Mouse (Mus musculus) neural tube, embryonic 12.5 days (tissue): ENCODE measurements around the gene Tut4. TPM values are rescaled to one million over a fixed set of nuclear protein-coding genes. Genes with fewer than 3 reads are reported as not detected.

ENCODE experiments used
- ATAC-seq: fragments of 200-750 bp; cut with Nextera tagmentation; 2 replicates; pipeline ENCODE4 v1.8.0; 2017; ENCODE audit warnings: low read depth, mild to moderate bottlenecking, moderate TSS enrichment, moderate library complexity; ENCODE audit not compliant: low FRiP score
- H3K27ac ChIP-seq: fragments of 300-500 bp; sonication (generic); 2 replicates; pipeline ENCODE4 v1.5.1; 2016
- H3K27me3 ChIP-seq: fragments of 300-500 bp; sonication (generic); replicated peaks from 2 replicates; pipeline ENCODE4 v1.6.1; 2016; ENCODE audit warnings: mild to moderate bottlenecking
- H3K36me3 ChIP-seq: fragments of 300-500 bp; sonication (generic); 2 replicates; pipeline ENCODE4 v1.6.1; 2016; ENCODE audit warnings: mild to moderate bottlenecking
- H3K4me1 ChIP-seq: fragments of 300-500 bp; sonication (generic); 2 replicates; pipeline ENCODE4 v1.6.1; 2016
- H3K4me2 ChIP-seq: fragments of 300-500 bp; sonication (generic); replicated peaks from 2 replicates; pipeline ENCODE4 v1.6.1; 2016; ENCODE audit warnings: mild to moderate bottlenecking
- H3K4me3 ChIP-seq: fragments of 300-500 bp; sonication (generic); 2 replicates; pipeline ENCODE4 v1.5.1; 2016
- H3K9ac ChIP-seq: fragments of 300-500 bp; sonication (generic); 2 replicates; pipeline ENCODE4 v1.6.1; 2016; ENCODE audit warnings: mild to moderate bottlenecking
- H3K9me3 ChIP-seq: fragments of 300-500 bp; sonication (generic); 2 replicates; pipeline ENCODE4 v1.6.1; 2016; ENCODE audit warnings: mild to moderate bottlenecking
- WGBS: fragments of 180-500 bp; shearing (Covaris S2); methylation state at CpG from one replicate; pipeline ENCODE4 v1.1.7; 2016; 5-methylcytosine and 5-hydroxymethylcytosine counted together
- polyA plus RNA-seq: library from polyadenylated mRNA; unstranded; fragments of >200 nt; fragmentation: Nextera tagmentation; extraction: Ambion mirVana; gene quantifications from 2 replicates; pipeline ENCODE4 v1.2.1, GENCODE M21; 2016

Gene Tut4
- polyA plus RNA-seq, result 85.1 TPM in 2 replicates

GRCm38 (mm10) chr4:108459231-108460155 lies at the start of gene Tut4:
TSS of gene Tut4 (plus strand) at chr4:108459426.
- Histone ChIP-seq H3K9me3 (no peaks in the 10 kb centered on the region), H3K4me3 (peak within 1 kb of the TSS; percentile 79), H3K36me3 (peaks cover 4% of the 10 kb centered on the region; the same call in 1 of the 2 replicates), H3K27ac (peak within 1 kb of the TSS; percentile 96), H3K4me1 (peaks cover 10% of the 10 kb centered on the region; the same call in 1 of the 2 replicates), H3K9ac (peak within 1 kb of the TSS; percentile 92), H3K4me2 (peak within 1 kb of the TSS; percentile 79), H3K27me3 (no peaks in the 10 kb centered on the region)
- ATAC-seq, result peak; percentile 90
- under 1% methylated on average over 96 of the region's 97 CpGs for WGBS

- Histone ChIP-seq H3K36me3 (no peaks in the 10 kb centered on the region), H3K27ac (no peak overlapping the region), H3K9ac (no peak overlapping the region), H3K4me3 (no peak overlapping the region), H3K27me3 (no peaks in the 10 kb centered on the region), H3K4me1 (no peaks in the 10 kb centered on the region), H3K9me3 (no peaks in the 10 kb centered on the region), H3K4me2 (no peak overlapping the region)
- 85% methylated on average over 2 of the region's 2 CpGs for WGBS
- ATAC-seq, result no peak
These were observed 34.6 kb upstream of the Tut4 start for GRCm38 (mm10) chr4:108424587-108424986.

DNA sequence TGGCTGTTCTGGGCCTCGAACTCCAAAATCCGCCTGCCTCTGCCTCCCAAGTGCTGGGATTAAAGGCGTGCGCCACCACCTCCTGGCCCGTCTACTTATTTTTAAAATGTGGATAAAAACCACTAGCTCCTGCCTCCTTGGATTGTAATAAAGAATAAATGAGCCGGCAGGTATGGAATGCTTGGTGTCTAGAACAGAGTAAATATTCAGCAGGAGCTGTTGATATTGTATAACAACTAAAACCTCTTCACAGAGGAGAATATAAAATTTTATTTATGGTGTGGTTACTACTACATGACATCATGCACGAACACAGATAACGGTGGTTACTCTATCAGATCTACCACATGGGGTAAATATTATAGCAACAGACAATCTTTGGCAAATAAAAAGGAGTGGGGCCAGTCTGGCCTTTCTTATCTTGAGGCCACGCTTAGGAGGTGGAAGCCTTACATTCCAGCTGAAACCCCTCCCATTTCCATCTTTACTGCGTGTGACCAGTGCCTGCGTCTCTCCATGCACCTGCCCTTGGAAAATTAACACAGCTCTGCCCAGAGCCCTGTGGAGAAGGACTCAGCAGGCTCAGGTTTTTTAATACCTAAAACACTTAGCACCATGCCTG lies 31.4 kb upstream of the Tut4 start:
- no peak overlapping the region for H3K27ac ChIP-seq

DNA sequence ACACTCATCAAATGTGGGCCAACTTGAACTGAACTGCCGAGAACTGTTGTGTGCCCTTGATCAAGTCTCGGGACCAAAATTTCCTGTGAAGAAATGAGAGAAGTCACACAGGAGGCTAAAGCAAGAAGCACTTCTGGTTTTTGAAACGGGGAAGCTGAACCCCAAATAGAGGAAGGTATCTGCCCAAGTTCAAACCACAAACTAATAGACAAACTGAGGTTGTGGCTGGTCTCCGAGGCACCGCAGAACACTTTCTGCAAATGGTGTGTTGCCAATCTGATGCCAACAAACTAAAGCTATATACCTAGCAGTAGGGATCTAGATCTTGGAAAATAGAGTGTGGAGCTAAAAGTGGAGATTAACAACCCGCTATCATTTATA lies 30.9 kb upstream of the Tut4 start:
- no peaks in the 10 kb centered on the region for H3K9me3 ChIP-seq
- no peak overlapping the region for H3K9ac ChIP-seq
- WGBS, result 96% methylated on average over 6 of the region's 6 CpGs
- H3K4me3 ChIP-seq, result no peak overlapping the region
- no peak for ATAC-seq
- no peak overlapping the region for H3K27ac ChIP-seq
- H3K4me1 ChIP-seq, result peaks cover 25% of the 10 kb centered on the region
- H3K4me2 ChIP-seq, result no peak overlapping the region
- no peaks in the 10 kb centered on the region for H3K27me3 ChIP-seq
- H3K36me3 ChIP-seq, result no peaks in the 10 kb centered on the region

More for the DNA sequence above, 31.4 kb upstream of the Tut4 start:
- H3K9ac ChIP-seq, result no peak overlapping the region
- H3K4me2 ChIP-seq, result no peak overlapping the region
- ATAC-seq, result no peak
- H3K4me3 ChIP-seq, result no peak overlapping the region
- no peaks in the 10 kb centered on the region for H3K9me3 ChIP-seq
- H3K4me1 ChIP-seq, result peaks cover 20% of the 10 kb centered on the region
- no peaks in the 10 kb centered on the region for H3K27me3 ChIP-seq
- 81% methylated on average over 11 of the region's 11 CpGs for WGBS
- H3K36me3 ChIP-seq, result no peaks in the 10 kb centered on the region

DNA sequence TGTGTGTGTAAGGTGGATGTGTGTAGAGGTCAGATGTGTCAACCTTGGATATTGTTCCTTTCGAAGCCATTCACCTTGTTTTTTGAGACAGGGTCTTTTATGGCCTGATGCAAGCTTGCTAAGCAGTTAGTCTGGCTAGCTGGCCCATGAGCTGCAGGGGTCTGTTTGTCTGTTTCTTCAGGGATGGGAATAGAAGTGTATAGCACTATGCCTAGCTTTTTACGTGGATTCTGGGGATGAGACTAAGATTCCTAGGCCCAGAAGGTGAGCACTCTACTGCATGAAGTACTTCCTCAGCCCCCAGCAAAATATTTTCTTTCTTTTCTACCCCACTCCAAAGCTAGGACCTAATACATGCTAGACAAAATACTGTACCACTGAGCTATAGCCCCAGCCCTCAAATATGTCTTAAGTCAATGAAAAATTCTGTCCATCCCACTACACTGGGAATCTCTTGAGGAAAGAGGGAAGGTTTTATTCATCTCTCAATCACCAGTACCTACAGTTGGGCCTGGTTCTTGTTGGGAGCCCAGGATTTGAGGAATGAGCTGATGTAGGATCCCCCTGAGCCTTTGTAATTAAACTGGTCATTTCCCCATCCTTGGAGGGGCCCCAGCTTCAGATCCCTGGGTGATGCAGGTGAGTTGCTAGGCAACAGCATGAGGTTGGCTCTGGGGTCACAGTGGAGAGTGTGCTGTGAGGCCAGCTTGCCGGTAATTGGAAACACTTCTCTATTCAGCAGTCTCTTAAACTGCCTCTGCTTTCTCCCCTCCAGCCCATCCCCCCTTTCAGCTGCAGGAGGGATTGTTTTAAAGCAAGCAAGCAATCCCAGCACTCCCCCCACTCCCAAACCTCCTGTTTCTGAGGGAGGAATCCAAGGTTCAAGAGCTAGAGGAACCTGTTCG lies 28.3 kb upstream of the Tut4 start:
- 18% methylated on average over 4 of the region's 4 CpGs for WGBS
- Histone ChIP-seq H3K4me3 (no peak overlapping the region), H3K4me2 (peak overlapping the region; percentile 17; the same call in 1 of the 2 replicates), H3K4me1 (peaks cover 28% of the 10 kb centered on the region), H3K9ac (no peak overlapping the region), H3K9me3 (no peaks in the 10 kb centered on the region), H3K36me3 (no peaks in the 10 kb centered on the region), H3K27me3 (no peaks in the 10 kb centered on the region), H3K27ac (peak overlapping the region; percentile 34; the same call in 1 of the 2 replicates)
- ATAC-seq, result peak; percentile 88

DNA sequence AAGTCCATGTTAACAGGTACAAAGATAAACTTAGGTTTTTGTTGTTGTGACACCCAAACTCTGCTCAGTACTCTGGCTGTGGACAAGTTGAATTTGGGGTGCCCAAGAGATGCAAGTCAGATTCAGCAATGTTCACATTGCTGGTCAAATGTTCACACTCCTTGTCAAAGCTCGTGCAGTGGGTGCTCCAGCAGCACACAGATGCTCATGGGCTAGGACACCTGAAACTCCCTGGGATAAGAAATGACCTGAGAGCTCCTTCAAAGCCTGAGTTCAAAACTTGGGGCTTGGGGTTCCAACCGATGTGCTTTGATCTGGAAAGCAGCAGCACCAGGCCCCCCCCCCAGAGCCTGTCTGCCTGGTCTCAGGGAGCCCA lies 27.7 kb upstream of the Tut4 start:
- Histone ChIP-seq H3K27ac (peak overlapping the region; percentile 34; the same call in 1 of the 2 replicates), H3K4me2 (peak overlapping the region; percentile 17; the same call in 1 of the 2 replicates), H3K4me1 (peaks cover 28% of the 10 kb centered on the region), H3K9me3 (no peaks in the 10 kb centered on the region), H3K4me3 (no peak overlapping the region), H3K36me3 (no peaks in the 10 kb centered on the region), H3K9ac (no peak overlapping the region), H3K27me3 (no peaks in the 10 kb centered on the region)
- WGBS, result 24% methylated on average over 2 of the region's 2 CpGs
- ATAC-seq, result no peak

DNA sequence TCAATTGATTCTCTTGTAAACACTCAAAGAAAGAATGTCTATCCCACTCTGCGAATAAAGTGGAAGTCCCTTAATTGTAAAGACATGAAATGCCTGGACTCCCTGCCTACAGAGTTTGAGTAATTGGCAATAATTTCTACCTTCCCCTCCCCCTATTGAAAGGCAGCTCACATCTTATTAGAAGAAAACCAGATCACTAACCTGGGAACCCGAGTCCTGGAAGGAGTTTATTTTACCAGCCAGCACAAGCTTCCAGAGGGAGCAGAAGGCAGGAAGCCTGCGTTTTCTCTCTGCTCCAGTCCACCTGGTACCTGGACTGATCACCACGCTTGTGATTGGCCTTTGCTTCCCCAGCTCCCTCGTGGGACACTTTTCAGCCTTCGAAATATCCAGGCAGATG lies 25.9 kb upstream of the Tut4 start:
- H3K27me3 ChIP-seq, result no peaks in the 10 kb centered on the region
- no peaks in the 10 kb centered on the region for H3K9me3 ChIP-seq
- no peaks in the 10 kb centered on the region for H3K36me3 ChIP-seq
- no peak for ATAC-seq
- no peak overlapping the region for H3K9ac ChIP-seq
- H3K27ac ChIP-seq, result no peak overlapping the region
- no peak overlapping the region for H3K4me2 ChIP-seq
- H3K4me3 ChIP-seq, result no peak overlapping the region
- 30% methylated on average over 6 of the region's 6 CpGs for WGBS
- peaks cover 28% of the 10 kb centered on the region for H3K4me1 ChIP-seq

DNA sequence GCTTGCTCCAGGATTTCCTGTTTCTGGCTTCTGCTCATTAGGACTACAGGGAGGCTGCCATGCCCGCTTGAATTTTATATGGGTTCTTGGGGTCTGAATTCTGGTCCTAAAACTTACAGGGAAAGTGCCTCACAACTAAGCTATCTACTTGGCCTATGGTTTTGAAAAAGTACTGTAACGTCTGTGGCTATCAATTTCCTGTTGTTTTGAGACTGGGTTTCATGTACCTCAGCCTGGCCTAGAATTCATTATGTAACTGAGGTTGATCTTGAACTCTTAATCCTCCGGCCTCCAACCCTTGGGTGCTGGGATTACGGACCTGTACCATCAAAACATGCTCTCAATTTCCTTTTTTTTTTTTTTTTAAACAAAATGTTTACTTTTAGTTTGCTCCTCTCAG lies 25.0 kb upstream of the Tut4 start:
- ATAC-seq, result no peak
- H3K4me1 ChIP-seq, result peaks cover 28% of the 10 kb centered on the region
- H3K27ac ChIP-seq, result no peak overlapping the region
- no peaks in the 10 kb centered on the region for H3K27me3 ChIP-seq
- no peaks in the 10 kb centered on the region for H3K36me3 ChIP-seq
- 81% methylated on average over 4 of the region's 4 CpGs for WGBS
- no peak overlapping the region for H3K4me3 ChIP-seq
- H3K4me2 ChIP-seq, result no peak overlapping the region
- H3K9ac ChIP-seq, result no peak overlapping the region
- H3K9me3 ChIP-seq, result no peaks in the 10 kb centered on the region

GRCm38 (mm10) chr4:108434781-108435180 lies 24.4 kb upstream of the Tut4 start:
- H3K9me3 ChIP-seq, result no peaks in the 10 kb centered on the region
- H3K4me1 ChIP-seq, result peaks cover 28% of the 10 kb centered on the region
- no peak overlapping the region for H3K4me2 ChIP-seq
- H3K9ac ChIP-seq, result no peak overlapping the region
- no peaks in the 10 kb centered on the region for H3K27me3 ChIP-seq
- no peak overlapping the region for H3K4me3 ChIP-seq
- no peak for ATAC-seq
- H3K36me3 ChIP-seq, result no peaks in the 10 kb centered on the region
- WGBS, result 99% methylated on average over 3 of the region's 3 CpGs
- H3K27ac ChIP-seq, result no peak overlapping the region

- ATAC-seq, result no peak
- Histone ChIP-seq H3K27ac (no peak overlapping the region), H3K4me3 (no peak overlapping the region), H3K4me1 (peaks cover 26% of the 10 kb centered on the region), H3K36me3 (no peaks in the 10 kb centered on the region), H3K9me3 (no peaks in the 10 kb centered on the region), H3K9ac (no peak overlapping the region), H3K27me3 (no peaks in the 10 kb centered on the region), H3K4me2 (no peak overlapping the region)
- WGBS, result 68% methylated on average over 3 of the region's 3 CpGs
These were observed 23.6 kb upstream of the Tut4 start for GRCm38 (mm10) chr4:108435646-108436045.

GRCm38 (mm10) chr4:108436225-108436624 lies 23.0 kb upstream of the Tut4 start:
- no peak overlapping the region for H3K9ac ChIP-seq
- 83% methylated on average over 1 of the region's 1 CpGs for WGBS
- H3K27ac ChIP-seq, result no peak overlapping the region
- H3K27me3 ChIP-seq, result no peaks in the 10 kb centered on the region
- peaks cover 20% of the 10 kb centered on the region for H3K4me1 ChIP-seq
- no peak overlapping the region for H3K4me3 ChIP-seq
- no peak for ATAC-seq
- no peaks in the 10 kb centered on the region for H3K9me3 ChIP-seq
- H3K4me2 ChIP-seq, result no peak overlapping the region
- H3K36me3 ChIP-seq, result no peaks in the 10 kb centered on the region
